Mouse (Mus musculus) lung, postnatal 25 days (tissue): ENCODE results near the gene Gm11639.
A peak's percentile ranks its signal among the peaks of the same experiment; 100 is the strongest.
"Not testable (repeated sequence)": the region's sequence is repeated elsewhere in the genome, so short reads cannot be mapped to it uniquely, and the experiment has no call there.

Experiments
- DNase-seq: peaks from one replicate; pipeline ENCODE4 v3.0.0; 2022; ENCODE audit warnings: low spot score

The Gm11639 gene

GRCm38 (mm10) chr11:105112448-105112847 is 426.9 kb downstream of the Gm11639 start:
- DNase-seq, result not testable (repeated sequence)

GRCm38 (mm10) chr11:105117814-105118213 is 432.3 kb downstream of the Gm11639 start:
- DNase-seq, result no peak

- DNase-seq, result no peak
Observed at GRCm38 (mm10) chr11:105120551-105121061, 435.1 kb downstream of the Gm11639 start.

- not testable (repeated sequence) for DNase-seq
Observed at GRCm38 (mm10) chr11:105121792-105122191, 436.3 kb downstream of the Gm11639 start.

- DNase-seq, result peak; percentile 60
Observed at GRCm38 (mm10) chr11:105123986-105124385, 438.5 kb downstream of the Gm11639 start.

GRCm38 (mm10) chr11:105125735-105126519 is 440.4 kb downstream of the Gm11639 start, which contains the start of gene Mettl2:
Mettl2 (plus strand) TSS chr11:105126425.
- peak; percentile 84 for DNase-seq

GRCm38 (mm10) chr11:105126520-105127029 is 441.1 kb downstream of the Gm11639 start:
- no peak for DNase-seq

GRCm38 (mm10) chr11:105135692-105136091 is 450.2 kb downstream of the Gm11639 start:
- DNase-seq, result no peak

- DNase-seq, result not testable (repeated sequence)
Observed at GRCm38 (mm10) chr11:105137255-105137654, 451.7 kb downstream of the Gm11639 start.

- DNase-seq, result not testable (repeated sequence)
Observed at GRCm38 (mm10) chr11:105140512-105140911, 455.0 kb downstream of the Gm11639 start.

- DNase-seq, result no peak
Observed at GRCm38 (mm10) chr11:105141115-105141514, 455.6 kb downstream of the Gm11639 start.

GRCm38 (mm10) chr11:105143564-105143963 is 458.1 kb downstream of the Gm11639 start:
- no peak for DNase-seq

GRCm38 (mm10) chr11:105144084-105144483 is 458.6 kb downstream of the Gm11639 start:
- DNase-seq, result no peak

- no peak for DNase-seq
Observed at GRCm38 (mm10) chr11:105144508-105145210, 459.2 kb downstream of the Gm11639 start.

GRCm38 (mm10) chr11:105145211-105145610 is 459.7 kb downstream of the Gm11639 start:
- no peak for DNase-seq

- no peak for DNase-seq
Observed at GRCm38 (mm10) chr11:105146593-105146992, 461.1 kb downstream of the Gm11639 start, which contains the start of gene Gm10842. Gm10842 (plus strand) TSS chr11:105146893.

- DNase-seq, result no peak
Observed at GRCm38 (mm10) chr11:105149353-105149752, 463.8 kb downstream of the Gm11639 start.

GRCm38 (mm10) chr11:105149766-105150165 is 464.3 kb downstream of the Gm11639 start:
- no peak for DNase-seq

- no peak for DNase-seq
Observed at GRCm38 (mm10) chr11:105150691-105151090, 465.2 kb downstream of the Gm11639 start.

GRCm38 (mm10) chr11:105151226-105152016 is 465.9 kb downstream of the Gm11639 start:
- no peak for DNase-seq

- no peak for DNase-seq
Observed at GRCm38 (mm10) chr11:105152017-105152300, 466.5 kb downstream of the Gm11639 start.

GRCm38 (mm10) chr11:105152357-105152899 is 466.9 kb downstream of the Gm11639 start:
- no peak for DNase-seq
